Mouse (Mus musculus): ENCODE results near the gene Unc50.
A peak's percentile ranks its signal among the peaks of the same experiment; 100 is the strongest.

The Unc50 gene

GRCm38 (mm10) chr1:37451270-37451669 is 21.3 kb downstream of the Unc50 start:
- DNase-seq: no peak

- DNase-seq: no peak
These were observed 27.6 kb downstream of the Unc50 start for GRCm38 (mm10) chr1:37457546-37457945.

GRCm38 (mm10) chr1:37464878-37465452 is 35.0 kb downstream of the Unc50 start:
- no peak for DNase-seq

GRCm38 (mm10) chr1:37466322-37466995 is 36.5 kb downstream of the Unc50 start:
- DNase-seq: no peak

GRCm38 (mm10) chr1:37467806-37468205 is 37.9 kb downstream of the Unc50 start:
- no peak for DNase-seq

GRCm38 (mm10) chr1:37469007-37469406 is 39.1 kb downstream of the Unc50 start:
- no peak for DNase-seq

GRCm38 (mm10) chr1:37471179-37472148 is 41.5 kb downstream of the Unc50 start:
- peak in 1 of 2 experiments; percentile 17 for DNase-seq

- DNase-seq: no peak
These were observed 43.3 kb downstream of the Unc50 start for GRCm38 (mm10) chr1:37473251-37473650.

GRCm38 (mm10) chr1:37474046-37474445 is 44.1 kb downstream of the Unc50 start:
- peak; percentile 11 to 15 for DNase-seq

GRCm38 (mm10) chr1:37474634-37475190 is 44.8 kb downstream of the Unc50 start:
- no peak for DNase-seq

GRCm38 (mm10) chr1:37475312-37475711 is 45.4 kb downstream of the Unc50 start:
- DNase-seq: no peak

GRCm38 (mm10) chr1:37477250-37477649 is 47.3 kb downstream of the Unc50 start:
- DNase-seq: no peak

- peak; percentile 34 to 58 for DNase-seq
These were observed 48.0 kb downstream of the Unc50 start for GRCm38 (mm10) chr1:37477928-37478327.

GRCm38 (mm10) chr1:37478416-37478815 is 48.5 kb downstream of the Unc50 start:
- peak; percentile 10 to 12 for DNase-seq

- DNase-seq: peak; percentile 45 to 59
These were observed 49.1 kb downstream of the Unc50 start for GRCm38 (mm10) chr1:37479074-37479473.

GRCm38 (mm10) chr1:37479759-37480158 is 49.8 kb downstream of the Unc50 start:
- DNase-seq: no peak

GRCm38 (mm10) chr1:37480731-37481130 is 50.8 kb downstream of the Unc50 start:
- no peak for DNase-seq

- no peak for DNase-seq
These were observed 51.4 kb downstream of the Unc50 start for GRCm38 (mm10) chr1:37481331-37481730.

GRCm38 (mm10) chr1:37484612-37485011 is 54.7 kb downstream of the Unc50 start:
- DNase-seq: no peak

- DNase-seq: no peak
These were observed 56.5 kb downstream of the Unc50 start for GRCm38 (mm10) chr1:37486439-37486838.

- DNase-seq: no peak
These were observed 57.1 kb downstream of the Unc50 start for GRCm38 (mm10) chr1:37486994-37487393.

- no peak for DNase-seq
These were observed 58.6 kb downstream of the Unc50 start for GRCm38 (mm10) chr1:37488531-37488930.
